Mouse (Mus musculus) midbrain, embryonic 11.5 days (tissue): ENCODE measurements around the gene Dscam. TPM values are rescaled to one million over a fixed set of nuclear protein-coding genes. Genes with fewer than 3 reads are reported as not detected.

Source experiments
- ATAC-seq: fragments of 200-750 bp; cut with Nextera tagmentation; 2 replicates; pipeline ENCODE4 v1.8.0; 2017; ENCODE audit warnings: moderate TSS enrichment, moderate library complexity; ENCODE audit not compliant: low FRiP score
- DNase-seq: peaks from one replicate; pipeline ENCODE4 v3.0.0; 2015; ENCODE audit warnings: low spot score; ENCODE audit errors: missing footprints
- H3K27ac ChIP-seq: fragments of 300-500 bp; sonication (generic); 2 replicates; pipeline ENCODE4 v1.5.1; 2014; ENCODE audit warnings: low read depth, low read length
- H3K27me3 ChIP-seq: fragments of 300-500 bp; sonication (generic); 2 replicates; pipeline ENCODE4 v1.6.1; 2014; ENCODE audit warnings: mild to moderate bottlenecking, low read length, moderate library complexity, mixed read lengths; ENCODE audit not compliant: control insufficient read depth, insufficient read depth
- H3K36me3 ChIP-seq: fragments of 300-500 bp; sonication (generic); 2 replicates; pipeline ENCODE4 v1.6.1; 2014; ENCODE audit warnings: mild to moderate bottlenecking, low read length, moderate library complexity, mixed read lengths; ENCODE audit not compliant: control insufficient read depth, insufficient read depth
- H3K4me1 ChIP-seq: fragments of 300-500 bp; sonication (generic); 2 replicates; pipeline ENCODE4 v1.6.1; 2014; ENCODE audit warnings: low read length; ENCODE audit not compliant: control insufficient read depth, insufficient read depth
- H3K4me2 ChIP-seq: fragments of 300-500 bp; sonication (generic); 2 replicates; pipeline ENCODE4 v1.6.1; 2014; ENCODE audit warnings: mild to moderate bottlenecking, moderate library complexity
- H3K4me3 ChIP-seq: fragments of 300-500 bp; sonication (generic); 2 replicates; pipeline ENCODE4 v1.5.1; 2014; ENCODE audit warnings: low read depth, low read length
- H3K9ac ChIP-seq: fragments of 300-500 bp; sonication (generic); 2 replicates; pipeline ENCODE4 v1.6.1; 2014; ENCODE audit warnings: low read length
- H3K9me3 ChIP-seq: fragments of 300-500 bp; sonication (generic); 2 replicates; pipeline ENCODE4 v1.6.1; 2016; ENCODE audit warnings: low read length; ENCODE audit not compliant: control insufficient read depth
- WGBS: fragments of 180-500 bp; shearing (Covaris S2); extraction: QIAGEN DNeasy Blood & Tissue Kit; methylation state at CpG from one replicate; pipeline ENCODE4 v1.1.7; 2014; 5-methylcytosine and 5-hydroxymethylcytosine counted together
- polyA plus RNA-seq: library from polyadenylated mRNA; unstranded; fragments of >200 nt; fragmentation: Nextera tagmentation; extraction: Ambion mirVana; gene quantifications from 2 replicates; pipeline ENCODE4 v1.2.1, GENCODE M21; 2014

The Dscam gene
- polyA plus RNA-seq, 1 experiment from 2014 or later = 2.9 TPM

- H3K27ac ChIP-seq = no peak overlapping the region
Observed at GRCm38 (mm10) chr16:96754971-96755504, 415.5 kb downstream of the Dscam start.

GRCm38 (mm10) chr16:96754381-96754780 is 416.2 kb downstream of the Dscam start:
- no peak for DNase-seq
- Histone ChIP-seq H3K27ac (no peak overlapping the region), H3K4me1 (peaks cover 21% of the 10 kb centered on the region), H3K9ac (no peak overlapping the region), H3K36me3 (no peaks in the 10 kb centered on the region), H3K4me2 (no peak overlapping the region), H3K4me3 (no peak overlapping the region), H3K9me3 (no peaks in the 10 kb centered on the region), H3K27me3 (no peaks in the 10 kb centered on the region)
- 38% methylated on average over 6 of the region's 6 CpGs for WGBS
- no peak for ATAC-seq

More at GRCm38 (mm10) chr16:96754971-96755504, 415.5 kb downstream of the Dscam start:
- WGBS = 71% methylated on average over 6 of the region's 6 CpGs
- H3K4me2 ChIP-seq = no peak overlapping the region
- no peak overlapping the region for H3K4me3 ChIP-seq
- DNase-seq (no peak), ATAC-seq (no peak)
- no peaks in the 10 kb centered on the region for H3K36me3 ChIP-seq
- no peaks in the 10 kb centered on the region for H3K27me3 ChIP-seq
- H3K9me3 ChIP-seq = no peaks in the 10 kb centered on the region
- no peak overlapping the region for H3K9ac ChIP-seq
- H3K4me1 ChIP-seq = peaks cover 21% of the 10 kb centered on the region

GRCm38 (mm10) chr16:96753781-96754173 is 416.8 kb downstream of the Dscam start:
- WGBS = 48% methylated on average over 4 of the region's 4 CpGs

GRCm38 (mm10) chr16:96753164-96753780 is 417.3 kb downstream of the Dscam start:
- ATAC-seq (no peak), DNase-seq (no peak)
- Histone ChIP-seq H3K4me1 (peaks cover 21% of the 10 kb centered on the region), H3K4me3 (no peak overlapping the region), H3K4me2 (no peak overlapping the region), H3K9ac (no peak overlapping the region), H3K27me3 (no peaks in the 10 kb centered on the region), H3K9me3 (no peaks in the 10 kb centered on the region), H3K27ac (no peak overlapping the region), H3K36me3 (no peaks in the 10 kb centered on the region)
- 81% methylated on average over 2 of the region's 2 CpGs for WGBS

More at GRCm38 (mm10) chr16:96753781-96754173, 416.8 kb downstream of the Dscam start:
- no peak overlapping the region for H3K9ac ChIP-seq
- peaks cover 21% of the 10 kb centered on the region for H3K4me1 ChIP-seq
- H3K4me2 ChIP-seq = no peak overlapping the region
- H3K27ac ChIP-seq = no peak overlapping the region
- no peak for ATAC-seq
- DNase-seq = no peak
- no peak overlapping the region for H3K4me3 ChIP-seq
- no peaks in the 10 kb centered on the region for H3K27me3 ChIP-seq
- no peaks in the 10 kb centered on the region for H3K36me3 ChIP-seq
- no peaks in the 10 kb centered on the region for H3K9me3 ChIP-seq

GRCm38 (mm10) chr16:96742475-96743255 is 427.9 kb downstream of the Dscam start:
- 84% methylated on average over 5 of the region's 5 CpGs for WGBS
- H3K4me2 ChIP-seq = no peak overlapping the region
- no peak overlapping the region for H3K27ac ChIP-seq
- H3K9me3 ChIP-seq = no peaks in the 10 kb centered on the region
- no peaks in the 10 kb centered on the region for H3K4me1 ChIP-seq
- DNase-seq = no peak
- ATAC-seq = no peak
- H3K4me3 ChIP-seq = no peak overlapping the region
- H3K27me3 ChIP-seq = no peaks in the 10 kb centered on the region
- no peak overlapping the region for H3K9ac ChIP-seq
- H3K36me3 ChIP-seq = no peaks in the 10 kb centered on the region

GRCm38 (mm10) chr16:96741336-96741735 is 429.2 kb downstream of the Dscam start:
- ATAC-seq = no peak
- Histone ChIP-seq H3K4me3 (no peak overlapping the region), H3K9me3 (no peaks in the 10 kb centered on the region), H3K4me2 (no peak overlapping the region), H3K27me3 (no peaks in the 10 kb centered on the region), H3K9ac (no peak overlapping the region), H3K36me3 (no peaks in the 10 kb centered on the region), H3K4me1 (no peaks in the 10 kb centered on the region), H3K27ac (no peak overlapping the region)
- no peak for DNase-seq
- 97% methylated on average over 1 of the region's 1 CpGs for whole genome bisulfite sequencing

GRCm38 (mm10) chr16:96740073-96741055 is 430.2 kb downstream of the Dscam start:
- 86% methylated on average over 7 of the region's 7 CpGs for WGBS
- Histone ChIP-seq H3K36me3 (no peaks in the 10 kb centered on the region), H3K4me1 (no peaks in the 10 kb centered on the region), H3K9ac (no peak overlapping the region), H3K27ac (no peak overlapping the region), H3K4me2 (no peak overlapping the region), H3K27me3 (no peaks in the 10 kb centered on the region), H3K9me3 (no peaks in the 10 kb centered on the region), H3K4me3 (no peak overlapping the region)
- ATAC-seq = no peak
- no peak for DNase-seq

- ATAC-seq (no peak), DNase-seq (peak; percentile 14)
- Histone ChIP-seq H3K4me2 (no peak overlapping the region), H3K4me1 (no peaks in the 10 kb centered on the region), H3K9ac (no peak overlapping the region), H3K9me3 (no peaks in the 10 kb centered on the region), H3K27me3 (no peaks in the 10 kb centered on the region), H3K4me3 (no peak overlapping the region), H3K27ac (no peak overlapping the region), H3K36me3 (no peaks in the 10 kb centered on the region)
- 90% methylated on average over 1 of the region's 1 CpGs for WGBS
Observed at GRCm38 (mm10) chr16:96736501-96736900, 434.1 kb downstream of the Dscam start.
